In genomic region chr10:108329771-108330170, GRCm38 (mm10) we compare ENCODE assay signal across 29 mouse cellular contexts. TPM values are rescaled to one million over a fixed set of nuclear protein-coding genes. Genes with fewer than 3 reads are reported as not detected.
DNase-seq lines count a peak whose midpoint lies in the region; ATAC-seq and TF ChIP-seq lines count a peak whose summit lies in the region.
"Had no signal": no experiment of that assay in that cellular context is flagged by ENCODE, and none has a peak within 500 bp of the region (broad histone marks: within the 10 kb centered on the region; RNA-seq: fewer than 3 reads in every experiment).

No protein-coding gene starts in this region.

- no peak for ATAC-seq in kidney, embryonic 16.5 days (ENCODE audit: low FRiP score, low TSS enrichment)
- peak; percentile 12 for ATAC-seq in intestine, postnatal 0 days
- ATAC-seq: CD4-positive, CD25-positive, alpha-beta regulatory T cell, adult 4 months; forebrain, embryonic 14.5 days; liver, embryonic 12.5 days; midbrain, embryonic 15.5 days had no signal

- no peak for TF ChIP-seq CTCF in intestine, postnatal 0 days (IDR thresholded peaks at IDR 0.05; ENCODE audit: low read depth)

- H3K4me1 ChIP-seq in kidney, embryonic 16.5 days (ENCODE audit: insufficient read depth, low read length) = peaks cover 12% of the 10 kb centered on the region
- 0 out of 2 replicates have a peak, but pooled peaks cover 3% of the 10 kb centered on the region for H3K4me1 ChIP-seq in intestine, postnatal 0 days (replicated peaks; ENCODE audit: control insufficient read depth, insufficient read depth, low read length)
- H3K4me1 ChIP-seq: embryonic facial prominence, embryonic 12.5 days had no signal

- no peak overlapping the region for H3K4me3 ChIP-seq in kidney, embryonic 16.5 days (ENCODE audit: low read length)
- no peak overlapping the region for H3K4me3 ChIP-seq in intestine, postnatal 0 days (ENCODE audit: low read depth, low read length)
- H3K4me3 ChIP-seq: embryonic facial prominence, embryonic 12.5 days; heart, embryonic 12.5 days; hindbrain, embryonic 13.5 days; liver, embryonic 12.5 days; midbrain, embryonic 10.5 days; midbrain, embryonic 15.5 days; neural tube, embryonic 15.5 days had no signal

- no peak overlapping the region for H3K27ac ChIP-seq in kidney, embryonic 16.5 days (ENCODE audit: low read length)
- no peak overlapping the region for H3K27ac ChIP-seq in intestine, postnatal 0 days (ENCODE audit: low read depth, low read length)
- H3K27ac ChIP-seq: embryonic facial prominence, embryonic 12.5 days; hindbrain, embryonic 13.5 days; liver, embryonic 12.5 days; midbrain, embryonic 10.5 days; midbrain, embryonic 15.5 days; neural tube, embryonic 15.5 days had no signal

- peak; percentile 50 for DNase-seq in kidney, adult 9 months
- DNase-seq in testis, postnatal 14 days (ENCODE audit: low spot score) = peak; percentile 24
- no peak for DNase-seq in testis, postnatal 10 days (ENCODE audit: low spot score)
- DNase-seq in cerebellum, adult 11 months = no peak
- DNase-seq in layer of hippocampus, adult 18-20 months (ENCODE audit: low spot score in 2 of 2) = no peak
- DNase-seq in T-cell, adult 2 months (ENCODE audit: low spot score) = no peak
- DNase-seq: adrenal gland, adult 8-10 months; cerebellum, adult 8-10 months; cerebellum, postnatal 36 days; embryo, embryonic 11 days; gastrocnemius, postnatal 25 days; heart, postnatal 4 days; layer of hippocampus, adult 9-11 months; lung, adult 18-20 months; lung, postnatal 10 days; right cerebral cortex, postnatal 25 days; spleen, adult 18-20 months; thymus, postnatal 14 days had no signal

- H3K9me3 ChIP-seq in kidney, embryonic 16.5 days (ENCODE audit: low read length) = no peaks in the 10 kb centered on the region
- H3K9me3 ChIP-seq in intestine, postnatal 0 days (ENCODE audit: control insufficient read depth) = no peaks in the 10 kb centered on the region
- H3K9me3 ChIP-seq: embryonic facial prominence, embryonic 12.5 days; heart, embryonic 12.5 days; hindbrain, embryonic 13.5 days; liver, embryonic 12.5 days; midbrain, embryonic 15.5 days; neural tube, embryonic 15.5 days had no signal

- no peak overlapping the region for H3K4me2 ChIP-seq in kidney, embryonic 16.5 days (replicated peaks; ENCODE audit: low read depth, low read length)
- H3K4me2 ChIP-seq in intestine, postnatal 0 days (replicated peaks; ENCODE audit: low read depth) = no peak overlapping the region
- H3K4me2 ChIP-seq: embryonic facial prominence, embryonic 12.5 days; heart, embryonic 12.5 days; hindbrain, embryonic 13.5 days; liver, embryonic 12.5 days; midbrain, embryonic 15.5 days; neural tube, embryonic 15.5 days had no signal

- 82% methylated on average over 5 of the region's 5 CpGs for WGBS in kidney, embryonic 16.5 days
- WGBS in intestine, postnatal 0 days = 17% methylated on average over 5 of the region's 5 CpGs

- H3K27me3 ChIP-seq in kidney, embryonic 16.5 days (ENCODE audit: insufficient read depth, low read length) = peaks cover 7% of the 10 kb centered on the region
- H3K27me3 ChIP-seq in intestine, postnatal 0 days (replicated peaks; ENCODE audit: control insufficient read depth, insufficient read depth, low read length) = no peaks in the 10 kb centered on the region

- H3K9ac ChIP-seq in kidney, embryonic 16.5 days (replicated peaks; ENCODE audit: low read length) = no peak overlapping the region
- no peak overlapping the region for H3K9ac ChIP-seq in intestine, postnatal 0 days (ENCODE audit: low read depth, low read length)
- H3K9ac ChIP-seq: embryonic facial prominence, embryonic 12.5 days; heart, embryonic 12.5 days; hindbrain, embryonic 13.5 days; liver, embryonic 12.5 days; midbrain, embryonic 15.5 days; neural tube, embryonic 15.5 days had no signal

- H3K36me3 ChIP-seq in kidney, embryonic 16.5 days (ENCODE audit: insufficient read depth, low read length) = no peaks in the 10 kb centered on the region
- H3K36me3 ChIP-seq in intestine, postnatal 0 days (ENCODE audit: control insufficient read depth, insufficient read depth) = no peaks in the 10 kb centered on the region
- H3K36me3 ChIP-seq: embryonic facial prominence, embryonic 12.5 days; heart, embryonic 12.5 days; hindbrain, embryonic 13.5 days; liver, embryonic 12.5 days; midbrain, embryonic 10.5 days; midbrain, embryonic 15.5 days; neural tube, embryonic 15.5 days had no signal

RNA-seq across cellular contexts. Expression of gene Pawr, which starts 2.1 kb away (rescaled TPM):
- polyA plus RNA-seq in kidney, embryonic 16.5 days (2015; fragmentation: Nextera tagmentation; extraction: Ambion mirVana) = 13.4 and 13.6 TPM in 2 replicates
- polyA plus RNA-seq in intestine, postnatal 0 days (2015; fragmentation: Nextera tagmentation; extraction: Ambion mirVana) = 11.9 and 12.3 TPM in 2 replicates
- 1 to 10 TPM; 2.6 to 2.7 TPM for total RNA-seq in layer of hippocampus, adult 18-20 months (2021)
- polyA plus RNA-seq: CD4-positive, CD25-positive, alpha-beta regulatory T cell, adult 4 months had no signal

Comparison
In these comparisons a context has a peak if more than half of its experiments do, and no peak if none do; other contexts are left out.
1. DNase-seq: peak in kidney, adult 9 months (single experiment) and testis, postnatal 14 days (single experiment); none in testis, postnatal 10 days (single experiment), cerebellum, adult 11 months (single experiment), layer of hippocampus, adult 18-20 months (0 of 2) and T-cell, adult 2 months (single experiment).